Mouse (Mus musculus): Measurements from ENCODE around the gene Pcdh7.

DNA sequence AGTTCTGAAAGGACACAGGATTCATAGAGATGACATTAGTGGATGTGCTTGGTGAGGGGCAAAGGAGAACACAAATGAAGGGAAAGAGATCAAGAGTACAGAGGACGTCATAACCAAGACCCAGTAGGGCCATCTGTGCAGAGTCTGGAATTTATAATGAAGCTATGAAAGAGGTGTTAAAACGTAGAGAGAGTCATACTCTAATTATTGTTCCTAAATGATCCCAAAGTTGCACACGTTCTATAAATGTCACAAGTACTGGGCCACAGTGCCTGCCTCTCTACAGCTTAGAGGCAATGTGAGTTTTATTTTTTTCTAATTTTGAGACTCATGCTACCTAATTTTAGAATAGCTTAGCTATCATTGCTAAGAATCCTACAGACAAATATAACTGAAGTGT lies 400.1 kb downstream of the Pcdh7 start:
- TF ChIP-seq POLR2A (IDR thresholded peaks at IDR 0.05; ENCODE audit: insufficient read depth, low read depth, low read length) (no peak), CTCF (IDR thresholded peaks at IDR 0.05; ENCODE audit: insufficient read depth, low read depth, low read length) (no peak)
